Mouse (Mus musculus) megakaryocyte-erythroid progenitor cell, adult 5-6 weeks (primary cell): Measurements from ENCODE around the gene Tst. TPM values are rescaled to one million over a fixed set of nuclear protein-coding genes. Genes with fewer than 3 reads are reported as not detected.

Experiments
- ATAC-seq: replicated peaks from 2 replicates; pipeline ENCODE4 v1.8.0; 2016; ENCODE audit warnings: mild to moderate bottlenecking, inconsistent platforms; ENCODE audit not compliant: severe bottlenecking, poor library complexity, low FRiP score, low TSS enrichment
- total RNA-seq, 2 experiments: library from RNA; stranded (forward) in 1 of 2; stranded (reverse) in 1 of 2; fragments of 200-1000, 215-1000 nt in 1 of 2; fragments of >200 nt in 1 of 2; fragmentation: Nextera tagmentation in 1 of 2; gene quantifications; 2 replicates each; pipeline ENCODE4 v1.2.3; 2014 to 2017

Tst gene
- total RNA-seq, 2 experiments from 2014 or later = 0.80 to 6.4 TPM

- no peak for ATAC-seq
Measured at GRCm38 (mm10) chr15:78354958-78355357, 50.7 kb downstream of the Tst start.

- no peak for ATAC-seq
Measured at GRCm38 (mm10) chr15:78351586-78352165, 54.0 kb downstream of the Tst start.

Other genes starting within 250 kb of the Tst start
- 50.0 and 53.9 TPM in 2 replicates for gene Ift27, start 231.8 kb downstream of the Tst start, total RNA-seq (2014; fragmentation: Nextera tagmentation)
- 4.7 and 14.0 TPM in 2 replicates for gene Ift27, start 231.8 kb downstream of the Tst start, total RNA-seq (2017)
- gene Pvalb, start 199.5 kb downstream of the Tst start, total RNA-seq (2014; fragmentation: Nextera tagmentation) = not detected in 2 replicates
- gene Pvalb, start 199.5 kb downstream of the Tst start, total RNA-seq (2017) = not detected in 2 replicates
- gene Ncf4, start 161.1 kb downstream of the Tst start, total RNA-seq (2014; fragmentation: Nextera tagmentation) = 2.9 and 6.6 TPM in 2 replicates
- gene Ncf4, start 161.1 kb downstream of the Tst start, total RNA-seq (2017) = 4.8 TPM in 2 replicates
- 2.4 TPM in 1 of 2 replicates, not detected in the other for gene Csf2rb2, start 100.2 kb downstream of the Tst start, total RNA-seq (2014; fragmentation: Nextera tagmentation)
- 0.30 TPM in 1 of 2 replicates, not detected in the other for gene Csf2rb2, start 100.2 kb downstream of the Tst start, total RNA-seq (2017)
- gene Csf2rb, start 80.2 kb downstream of the Tst start, total RNA-seq (2014; fragmentation: Nextera tagmentation) = 0.11 and 2.9 TPM in 2 replicates
- gene Csf2rb, start 80.2 kb downstream of the Tst start, total RNA-seq (2017) = 0.33 and 1.7 TPM in 2 replicates
- not detected in 2 replicates for gene Tex33, start 10.0 kb downstream of the Tst start, total RNA-seq (2014; fragmentation: Nextera tagmentation)
- not detected in 2 replicates for gene Tex33, start 10.0 kb downstream of the Tst start, total RNA-seq (2017)
- 18.7 and 23.2 TPM in 2 replicates for gene Mpst, start 509 bp upstream of the Tst start, total RNA-seq (2014; fragmentation: Nextera tagmentation)
- 37.0 and 41.1 TPM in 2 replicates for gene Mpst, start 509 bp upstream of the Tst start, total RNA-seq (2017)
- gene Kctd17, start 22.7 kb upstream of the Tst start, total RNA-seq (2014; fragmentation: Nextera tagmentation) = 0.82 TPM in 1 of 2 replicates, not detected in the other
- 2.2 TPM in 1 of 2 replicates, not detected in the other for gene Kctd17, start 22.7 kb upstream of the Tst start, total RNA-seq (2017)
- gene Tmprss6, start 62.7 kb upstream of the Tst start, total RNA-seq (2014; fragmentation: Nextera tagmentation) = 0.96 TPM in 1 of 2 replicates, not detected in the other
- gene Tmprss6, start 62.7 kb upstream of the Tst start, total RNA-seq (2017) = 0.46 TPM in 1 of 2 replicates, not detected in the other
- 8.6 and 18.4 TPM in 2 replicates for gene Il2rb, start 89.4 kb upstream of the Tst start, total RNA-seq (2014; fragmentation: Nextera tagmentation)
- 0.88 and 9.5 TPM in 2 replicates for gene Il2rb, start 89.4 kb upstream of the Tst start, total RNA-seq (2017)
- gene C1qtnf6, start 125.5 kb upstream of the Tst start, total RNA-seq (2014; fragmentation: Nextera tagmentation) = 3.1 and 6.9 TPM in 2 replicates
- 0.14 and 1.7 TPM in 2 replicates for gene C1qtnf6, start 125.5 kb upstream of the Tst start, total RNA-seq (2017)
- not detected in 2 replicates for gene Sstr3, start 138.8 kb upstream of the Tst start, total RNA-seq (2014; fragmentation: Nextera tagmentation)
- gene Sstr3, start 138.8 kb upstream of the Tst start, total RNA-seq (2017) = not detected in 2 replicates
- 134 and 169 TPM in 2 replicates for gene Rac2, start 166.9 kb upstream of the Tst start, total RNA-seq (2014; fragmentation: Nextera tagmentation)
- 33.0 and 80.9 TPM in 2 replicates for gene Rac2, start 166.9 kb upstream of the Tst start, total RNA-seq (2017)
- gene Cyth4, start 191.1 kb upstream of the Tst start, total RNA-seq (2014; fragmentation: Nextera tagmentation) = 7.0 and 18.8 TPM in 2 replicates
- gene Cyth4, start 191.1 kb upstream of the Tst start, total RNA-seq (2017) = 12.9 and 13.1 TPM in 2 replicates